Mouse (Mus musculus): ENCODE results near the gene Nup107. TPM values are rescaled to one million over a fixed set of nuclear protein-coding genes. Genes with fewer than 3 reads are reported as not detected.

Nup107 gene
- total RNA-seq, 2 experiments from 2014 or later: 93.4 to 153 TPM

DNA sequence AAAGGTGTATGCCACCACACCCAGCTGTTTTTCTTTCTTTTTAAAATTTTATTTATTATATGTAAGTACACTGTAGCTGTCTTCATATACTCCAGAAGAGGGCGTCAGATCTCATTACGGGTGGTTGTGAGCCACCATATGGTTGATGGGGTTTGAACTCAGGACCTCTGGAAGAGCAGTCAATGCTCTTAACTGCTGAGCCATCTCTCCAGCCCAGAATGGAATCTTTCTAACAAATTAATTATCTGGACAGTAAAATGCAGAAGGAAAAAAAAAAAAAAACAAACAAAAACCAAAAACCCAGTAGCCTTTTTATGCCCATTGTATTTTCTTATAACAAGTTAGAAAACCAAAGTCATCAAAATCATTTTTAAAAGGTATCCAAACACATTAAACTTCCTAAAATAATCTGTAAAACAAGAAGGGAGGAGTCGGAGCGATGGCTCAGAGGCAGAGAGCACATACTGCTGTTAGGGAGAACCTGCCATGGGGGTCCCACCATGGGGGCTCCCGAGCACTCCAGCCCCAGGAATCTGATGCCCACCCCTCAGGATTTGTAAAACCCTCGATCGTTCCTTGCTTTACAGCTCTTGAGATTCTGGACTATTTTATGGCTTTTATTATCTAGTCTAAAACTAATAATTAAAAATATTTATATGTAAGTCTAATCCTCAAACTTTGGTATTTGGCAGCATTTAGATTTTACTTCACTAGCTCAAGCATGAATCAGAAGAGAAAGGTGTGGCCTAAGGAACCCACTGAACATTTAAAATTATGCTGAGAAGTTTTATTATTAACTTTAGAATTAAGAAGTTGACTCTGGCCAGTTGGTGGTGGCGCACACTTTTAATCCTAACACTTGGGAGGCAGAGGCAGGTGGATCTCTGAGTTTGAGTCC, 38.5 kb downstream of the Nup107 start:
- ATAC-seq (replicated peaks; ENCODE audit: poor library complexity, severe bottlenecking): no peak

- no peak for ATAC-seq (replicated peaks; ENCODE audit: poor library complexity, severe bottlenecking)
Observed at GRCm38 (mm10) chr10:117752851-117753647, 39.5 kb downstream of the Nup107 start.

DNA sequence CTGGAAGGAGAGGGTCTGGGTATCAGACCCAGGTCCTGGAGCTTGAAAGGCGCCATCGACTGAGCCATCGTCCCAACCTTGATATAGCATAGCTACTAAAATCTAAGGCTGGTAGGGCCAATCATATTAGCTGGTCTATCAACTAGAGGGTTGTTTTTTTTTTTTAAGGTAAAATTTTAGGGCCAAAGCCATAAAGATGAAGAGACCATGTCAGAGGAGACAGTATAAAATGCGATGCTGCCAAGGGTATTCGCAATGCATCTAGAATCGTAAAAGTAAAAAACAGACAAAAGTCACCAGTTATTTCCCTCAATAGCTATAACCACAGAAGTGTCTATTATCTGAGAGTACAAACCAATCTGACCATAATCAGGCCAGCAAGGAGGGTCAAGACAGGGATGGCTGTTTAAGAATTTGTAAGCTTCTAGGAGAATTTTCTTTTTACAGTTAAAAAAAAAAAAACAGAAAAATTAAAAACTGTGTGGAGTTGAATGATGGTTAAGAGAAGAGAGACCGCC, 40.1 kb downstream of the Nup107 start:
- ATAC-seq (replicated peaks; ENCODE audit: poor library complexity, severe bottlenecking): no peak

GRCm38 (mm10) chr10:117751744-117752143, 40.8 kb downstream of the Nup107 start:
- no peak for ATAC-seq (replicated peaks; ENCODE audit: poor library complexity, severe bottlenecking)

GRCm38 (mm10) chr10:117751282-117751610, 41.3 kb downstream of the Nup107 start:
- ATAC-seq (replicated peaks; ENCODE audit: poor library complexity, severe bottlenecking): no peak

DNA sequence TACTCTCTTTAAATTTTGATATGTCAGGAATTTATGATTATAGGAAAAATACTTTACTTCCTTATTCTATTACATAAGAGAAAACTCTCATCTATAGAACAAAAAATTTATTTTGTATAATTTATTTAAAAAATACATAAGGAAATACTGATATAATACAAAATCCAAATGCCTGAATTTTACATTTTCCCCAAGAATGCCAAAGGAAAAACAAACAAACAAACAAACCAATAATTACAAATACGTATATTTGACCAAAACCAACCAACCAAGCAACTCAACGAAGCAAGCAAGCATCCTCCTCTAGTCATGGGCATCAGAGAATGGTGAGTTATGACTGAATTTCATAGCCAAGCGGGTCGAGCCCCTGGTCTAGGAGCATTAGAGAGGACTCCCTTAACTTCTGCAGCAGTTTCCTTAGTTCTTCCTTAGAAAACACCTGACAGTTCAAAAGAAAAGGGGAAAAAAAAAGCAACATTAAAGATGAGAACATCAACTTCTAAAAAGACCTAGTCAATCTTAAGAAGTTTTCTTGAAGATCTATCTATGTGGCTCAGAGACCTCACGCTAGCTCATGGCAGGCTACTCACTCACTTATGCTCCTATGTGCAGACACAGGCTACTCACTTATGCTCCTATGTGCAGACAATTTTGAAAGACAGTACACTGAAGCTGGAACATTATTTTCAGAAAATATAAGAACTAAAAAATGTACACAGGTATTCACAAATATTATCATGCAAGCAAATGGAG, 41.8 kb downstream of the Nup107 start:
- no peak for ATAC-seq (replicated peaks; ENCODE audit: poor library complexity, severe bottlenecking)

DNA sequence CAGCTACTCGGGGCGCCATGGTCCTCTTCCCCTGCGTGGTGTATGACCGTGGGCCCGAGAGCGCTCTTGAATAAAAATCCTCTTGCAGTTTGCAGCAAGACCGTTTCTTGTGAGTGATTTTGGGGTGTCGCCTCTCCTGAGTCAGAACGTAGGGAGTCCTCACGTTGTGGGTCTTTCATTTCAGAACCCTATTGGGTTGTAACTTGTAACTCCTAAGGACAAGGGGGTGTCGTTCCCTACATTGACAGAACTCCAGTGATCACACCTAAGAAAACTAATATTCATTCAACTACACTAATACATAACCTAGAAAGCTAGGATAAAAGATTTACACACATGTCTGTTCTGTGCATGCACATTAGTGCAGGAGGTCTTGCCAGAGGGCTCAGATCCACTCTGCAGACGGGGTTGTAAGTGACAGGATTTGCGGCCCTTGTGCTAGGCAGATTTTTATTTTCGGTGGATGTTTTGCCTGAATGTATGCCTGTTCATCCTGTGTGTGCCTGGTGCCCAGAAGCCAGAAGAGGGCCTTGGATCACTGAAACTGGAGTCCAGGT, 42.6 kb downstream of the Nup107 start:
- no peak for ATAC-seq (replicated peaks; ENCODE audit: poor library complexity, severe bottlenecking)

- no peak for ATAC-seq (replicated peaks; ENCODE audit: poor library complexity, severe bottlenecking)
Observed at GRCm38 (mm10) chr10:117749050-117749686, 43.3 kb downstream of the Nup107 start.

- ATAC-seq (replicated peaks; ENCODE audit: poor library complexity, severe bottlenecking): no peak
Observed at GRCm38 (mm10) chr10:117748276-117749049, 44.0 kb downstream of the Nup107 start.

DNA sequence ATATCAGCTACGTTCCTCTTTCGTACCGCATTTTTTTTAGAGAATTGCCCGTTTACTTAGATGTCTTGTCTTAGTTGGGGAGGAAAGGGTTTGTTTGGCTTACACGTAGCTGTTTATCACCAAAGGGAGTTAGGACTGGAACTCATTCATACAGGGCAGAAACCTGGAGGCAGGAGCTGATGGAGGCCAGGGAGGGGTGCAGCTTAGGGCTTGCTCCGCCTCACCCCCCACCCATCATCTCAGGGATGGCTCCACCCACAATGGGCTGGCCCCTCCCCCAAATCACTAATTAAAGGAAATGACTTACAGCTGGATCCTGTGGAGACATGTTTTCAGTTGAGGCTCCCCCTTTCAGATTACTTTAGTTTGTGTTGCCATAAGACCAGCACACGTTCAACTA, 44.8 kb downstream of the Nup107 start:
- peak; percentile 18; the same call in 1 of the 2 replicates for ATAC-seq (replicated peaks; ENCODE audit: poor library complexity, severe bottlenecking)

DNA sequence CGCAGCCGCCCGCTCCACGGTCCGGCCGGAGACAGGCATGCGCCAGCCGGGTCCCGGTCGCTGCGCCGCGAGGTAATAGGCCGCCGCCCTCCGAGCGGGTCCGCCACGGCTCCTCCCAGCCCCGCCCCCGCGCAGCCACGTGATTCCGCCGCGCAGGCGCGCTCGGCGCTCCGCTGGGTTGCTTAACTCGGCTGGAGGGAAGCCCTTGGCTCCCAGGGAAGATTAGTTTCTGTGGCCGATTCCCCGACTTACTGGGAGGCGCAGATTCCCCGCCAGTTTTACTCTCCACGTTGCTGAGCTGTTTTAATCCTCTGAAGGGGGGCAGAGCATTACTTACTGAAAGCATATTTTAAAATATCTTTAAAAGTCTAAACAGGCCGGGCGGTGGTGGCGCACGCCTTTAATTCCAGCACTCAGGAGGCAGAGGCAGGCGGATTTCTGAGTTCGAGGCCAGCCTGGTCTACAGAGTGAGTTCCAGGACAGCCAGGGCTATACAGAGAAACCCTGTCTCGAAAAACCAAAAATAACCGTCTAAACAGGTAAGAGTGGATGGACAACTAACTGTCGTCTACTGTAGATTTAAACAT, 46.1 kb downstream of the Nup107 start, which contains the start of gene Slc35e3:
TSS of gene Slc35e3 (minus strand) at position 69 of the 587 bp plus-strand sequence.
- peak; percentile 86 for ATAC-seq (replicated peaks; ENCODE audit: poor library complexity, severe bottlenecking)

DNA sequence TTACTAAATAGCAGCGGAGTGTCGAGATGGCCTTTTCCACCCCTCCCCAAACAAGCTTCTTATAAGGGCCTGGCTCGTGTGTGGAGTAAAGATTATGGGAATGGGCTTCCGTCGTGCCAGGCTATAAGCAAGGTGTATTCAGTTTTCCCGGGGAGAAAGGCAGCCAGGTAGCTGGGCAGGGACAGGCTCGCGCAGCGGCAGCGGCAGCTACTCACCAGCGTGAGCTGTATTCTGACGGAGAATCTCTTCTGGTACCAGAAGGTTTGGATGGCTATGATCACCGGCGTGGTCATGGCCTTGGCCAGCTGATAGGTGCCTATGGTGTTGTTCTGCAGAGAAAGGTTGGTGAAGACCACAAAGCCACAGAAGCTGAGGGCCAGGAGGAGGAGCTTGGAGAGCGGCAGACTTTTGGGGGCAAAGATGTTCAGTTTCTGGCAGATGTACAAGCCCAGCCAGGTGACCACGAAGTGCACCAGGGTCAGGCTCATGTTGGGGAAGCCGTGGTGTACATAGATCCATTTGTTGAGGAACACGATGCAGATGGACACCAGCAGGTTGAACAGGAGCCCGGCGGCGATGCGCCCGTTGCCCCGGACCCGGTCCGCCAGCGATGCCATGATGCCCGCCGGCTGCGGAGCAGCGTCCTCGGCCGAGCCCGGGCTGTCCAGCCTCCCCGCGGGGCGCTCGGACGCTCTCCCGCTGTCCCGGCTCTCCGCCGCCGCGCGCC, 46.8 kb downstream of the Nup107 start:
- ATAC-seq (replicated peaks; ENCODE audit: poor library complexity, severe bottlenecking): peak; percentile 45

DNA sequence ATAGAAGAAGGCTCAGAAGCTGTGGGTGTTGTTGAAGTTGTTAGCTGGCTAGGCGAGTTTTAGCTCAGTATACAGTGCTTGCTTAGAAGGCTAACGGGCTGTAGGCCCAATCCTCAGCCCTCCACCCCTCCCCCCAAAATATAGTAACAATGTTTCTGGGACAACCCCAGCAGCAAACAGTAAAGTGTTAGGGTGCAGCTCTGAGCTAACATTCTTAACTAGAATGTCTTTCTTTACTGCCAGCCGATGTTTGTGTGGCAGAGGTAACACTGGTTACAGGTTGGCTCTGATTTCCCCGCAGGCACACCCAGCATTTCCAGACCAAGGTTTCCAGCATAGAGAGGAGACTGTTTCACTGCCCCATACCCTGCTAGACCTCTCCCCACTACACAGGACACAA, 48.6 kb downstream of the Nup107 start:
- ATAC-seq (replicated peaks; ENCODE audit: poor library complexity, severe bottlenecking): no peak

GRCm38 (mm10) chr10:117743182-117743581, 49.3 kb downstream of the Nup107 start:
- ATAC-seq (replicated peaks; ENCODE audit: poor library complexity, severe bottlenecking): no peak

DNA sequence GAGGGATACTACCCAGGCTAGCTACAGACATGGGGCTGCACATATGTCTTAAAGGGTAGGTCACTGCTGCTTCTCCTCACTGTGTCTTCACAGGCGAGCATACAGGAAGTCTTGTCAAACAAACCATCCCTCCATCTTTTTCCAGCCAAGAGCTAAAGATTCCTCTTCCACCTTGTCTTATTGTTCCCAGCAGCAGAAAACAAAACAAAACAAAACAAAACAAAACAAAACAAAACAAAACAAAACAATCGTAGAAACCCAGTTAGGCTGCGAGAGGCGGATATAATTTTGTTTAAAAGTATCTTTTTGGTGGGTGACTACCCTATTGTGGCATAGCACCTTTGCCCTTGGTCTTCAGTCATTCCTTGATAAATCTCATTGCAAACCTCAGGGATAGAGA, 49.9 kb downstream of the Nup107 start:
- ATAC-seq (replicated peaks; ENCODE audit: poor library complexity, severe bottlenecking): no peak

- ATAC-seq (replicated peaks; ENCODE audit: poor library complexity, severe bottlenecking): no peak
Observed at GRCm38 (mm10) chr10:117741698-117742475, 50.6 kb downstream of the Nup107 start.

GRCm38 (mm10) chr10:117740921-117741320, 51.6 kb downstream of the Nup107 start:
- no peak for ATAC-seq (replicated peaks; ENCODE audit: poor library complexity, severe bottlenecking)
